Mouse (Mus musculus) right cerebral cortex, postnatal 14 days (tissue): ENCODE results near the gene Plxdc1.

Source experiments
- DNase-seq: peaks from one replicate; pipeline ENCODE4 v3.0.0; 2022

Plxdc1 gene

DNA sequence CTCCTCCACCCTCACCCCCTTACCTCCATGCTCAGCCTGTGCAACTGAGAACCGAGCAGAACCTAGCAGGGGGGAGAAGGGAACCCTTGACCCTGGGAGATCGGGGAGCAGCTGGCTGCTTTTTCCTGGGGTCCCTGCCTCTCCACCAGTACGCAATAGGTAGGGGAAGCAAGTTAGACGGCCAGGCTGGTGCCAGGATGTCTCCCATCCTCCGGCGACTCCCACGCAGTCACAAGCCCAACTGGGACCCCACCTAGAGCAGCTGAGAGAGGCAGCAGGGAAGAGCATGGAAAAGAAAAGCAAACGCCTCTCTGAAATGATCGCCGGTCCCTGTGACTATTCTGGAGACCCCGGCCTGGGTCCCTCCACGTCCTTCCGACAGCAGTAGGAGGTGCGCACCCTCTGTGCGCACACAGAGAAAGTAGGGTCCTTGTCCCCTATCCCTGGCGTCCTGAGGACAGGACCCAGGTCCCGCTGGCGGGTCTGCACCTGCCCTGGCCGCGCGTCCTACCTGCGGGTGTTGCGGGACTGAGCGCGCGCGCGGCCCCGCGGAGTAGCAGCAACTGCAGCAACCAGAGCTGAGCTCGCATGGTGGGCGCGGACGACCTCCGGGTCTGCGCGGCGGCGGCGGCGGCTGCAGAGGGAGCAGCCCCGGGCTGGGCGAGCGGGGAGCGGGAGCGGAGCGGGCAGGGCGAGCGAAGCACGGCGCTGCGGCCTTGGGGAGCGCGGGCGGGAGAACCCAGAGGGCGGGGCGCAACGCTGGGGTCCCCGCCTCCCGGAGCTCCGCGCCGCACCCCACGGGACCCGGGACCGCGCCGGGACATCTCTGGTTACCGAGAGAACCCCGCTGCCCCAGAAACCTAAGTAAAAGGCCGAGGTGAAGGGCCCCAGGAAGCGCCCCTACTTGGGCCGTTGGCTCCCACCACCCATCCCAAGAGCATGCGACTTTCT, at the start of gene Plxdc1:
TSS of gene Plxdc1 (minus strand) at position 718 of the 951 bp plus-strand sequence.
- peak; percentile 33 for DNase-seq

DNA sequence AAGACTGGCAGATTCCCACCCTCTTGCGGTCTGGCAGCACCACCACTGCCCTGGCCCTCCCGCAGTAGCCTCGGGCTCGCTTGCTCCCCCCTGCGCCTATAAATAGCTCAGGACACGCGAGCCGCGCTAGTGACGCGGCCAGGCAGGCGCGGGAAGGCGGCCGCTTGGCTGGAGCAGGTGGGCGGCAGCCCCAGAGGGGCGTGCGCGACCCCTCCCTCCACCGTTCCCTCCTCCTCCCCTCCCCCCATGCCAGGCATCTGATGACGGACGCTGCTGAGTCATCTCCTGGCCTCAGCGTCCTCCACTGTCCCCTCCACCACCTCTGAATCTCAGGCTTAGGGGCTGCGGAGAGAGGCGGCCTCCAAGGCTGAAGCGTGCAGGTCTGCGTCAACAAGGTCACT, 49.7 kb upstream of the Plxdc1 start:
- peak; percentile 64 for DNase-seq

DNA sequence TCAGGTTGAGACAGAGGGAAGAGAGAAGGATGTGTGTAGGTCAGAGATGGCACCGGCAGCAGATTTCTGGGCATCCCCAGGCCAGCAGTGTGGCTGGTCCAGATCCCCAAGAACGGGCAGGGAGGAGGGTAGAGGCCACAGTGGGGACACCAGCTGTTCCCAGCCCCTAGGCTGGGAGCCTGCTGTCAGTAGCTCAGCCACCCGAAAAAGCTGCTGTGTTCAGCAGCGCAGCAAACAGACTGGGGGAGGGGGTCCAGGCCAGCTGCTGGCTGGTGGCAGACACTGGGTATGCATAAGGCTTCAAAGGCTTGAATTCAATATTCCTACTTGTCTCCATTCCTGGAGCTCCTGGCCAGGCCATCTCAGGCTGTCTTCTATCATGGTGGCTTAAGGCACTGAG, 48.6 kb upstream of the Plxdc1 start:
- no peak for DNase-seq

DNA sequence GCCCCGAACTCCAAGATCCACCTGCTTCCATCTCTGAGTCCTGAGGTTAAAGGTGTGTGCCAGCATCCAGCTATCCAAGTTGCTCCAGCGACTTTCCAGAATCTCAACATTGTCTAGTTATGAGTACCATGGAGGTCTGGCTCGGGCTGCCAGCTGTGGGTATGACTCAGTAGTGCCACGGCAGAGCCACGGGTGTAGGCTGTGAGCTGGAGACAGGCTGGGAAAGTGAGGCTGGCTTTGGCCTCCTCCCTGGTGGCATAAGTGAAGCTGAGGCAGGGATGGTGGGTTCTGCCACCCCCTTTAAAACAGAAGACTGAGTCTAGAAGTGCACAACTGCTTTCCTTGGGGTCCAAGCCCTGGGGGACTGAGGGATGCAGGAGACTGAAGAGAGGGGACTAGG, 47.8 kb upstream of the Plxdc1 start:
- no peak for DNase-seq

DNA sequence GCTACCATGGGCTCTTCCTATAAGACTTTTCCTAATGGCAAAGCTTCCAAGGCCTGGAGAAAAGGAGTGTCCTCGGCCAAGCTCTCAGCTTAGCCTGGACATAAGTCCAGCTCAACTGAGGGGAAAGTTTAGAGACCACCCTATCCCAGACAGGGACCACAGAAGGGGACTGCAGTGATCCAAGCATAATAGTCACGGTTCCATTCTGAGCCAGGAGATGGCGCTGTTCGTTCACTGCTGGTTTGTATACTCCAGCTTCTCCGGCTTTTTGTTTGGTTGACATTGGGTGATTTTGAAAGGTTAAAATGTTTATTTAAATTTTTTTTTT, 45.2 kb upstream of the Plxdc1 start:
- DNase-seq, result peak; percentile 85

DNA sequence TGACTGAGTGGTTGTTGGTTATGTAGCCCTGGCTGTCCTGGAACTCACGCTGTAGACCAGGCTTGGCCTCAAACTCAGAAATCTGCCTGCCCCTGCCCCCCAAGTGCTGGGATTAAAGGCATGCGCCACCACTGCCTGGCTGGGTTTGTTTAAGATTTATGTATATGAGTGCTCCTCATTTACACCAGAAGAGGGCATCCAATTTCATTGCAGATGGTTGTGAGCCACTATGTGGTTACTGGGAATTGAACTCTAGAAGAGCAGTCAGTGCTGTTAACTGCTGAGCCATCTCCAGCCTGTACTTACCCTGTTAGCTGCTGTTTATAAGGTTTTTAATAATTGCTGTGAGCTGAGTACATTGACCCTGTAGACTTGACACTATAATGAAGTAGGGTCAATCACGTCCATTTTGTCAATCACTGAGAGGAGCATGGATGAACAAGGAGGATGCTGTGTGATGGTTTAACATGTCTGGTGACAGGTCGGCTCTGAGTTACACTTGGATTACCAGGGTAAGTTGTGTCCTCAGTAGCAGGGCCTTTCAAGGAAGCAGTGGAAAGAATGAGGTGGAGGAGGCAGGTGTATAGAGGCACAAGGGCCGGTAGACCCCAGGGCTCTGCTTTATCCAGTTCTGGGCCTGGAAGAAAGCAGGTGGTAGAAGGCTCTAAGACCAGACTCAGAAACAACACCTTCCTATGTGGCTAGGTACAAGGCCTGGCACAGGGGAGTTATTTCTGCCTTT, 44.6 kb upstream of the Plxdc1 start:
- DNase-seq, result no peak

DNA sequence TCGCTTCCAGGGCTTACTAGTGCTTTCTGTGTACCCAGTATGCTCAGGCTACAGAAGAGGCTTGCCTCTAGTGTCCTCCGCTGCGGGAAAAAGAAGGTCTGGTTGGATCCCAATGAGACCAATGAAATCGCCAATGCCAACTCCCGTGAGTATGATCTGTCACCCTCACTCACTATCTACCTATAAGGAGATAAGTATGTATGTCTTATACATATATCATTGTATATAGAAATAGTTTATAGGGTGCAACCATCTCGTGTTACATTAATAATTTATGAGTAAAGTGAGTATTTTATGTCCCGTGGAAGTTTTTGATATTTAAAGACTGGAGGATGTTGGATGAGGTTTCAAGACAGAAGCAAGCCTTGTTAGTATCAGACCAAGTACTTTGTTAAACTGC, 41.5 kb upstream of the Plxdc1 start:
- DNase-seq, result no peak

DNA sequence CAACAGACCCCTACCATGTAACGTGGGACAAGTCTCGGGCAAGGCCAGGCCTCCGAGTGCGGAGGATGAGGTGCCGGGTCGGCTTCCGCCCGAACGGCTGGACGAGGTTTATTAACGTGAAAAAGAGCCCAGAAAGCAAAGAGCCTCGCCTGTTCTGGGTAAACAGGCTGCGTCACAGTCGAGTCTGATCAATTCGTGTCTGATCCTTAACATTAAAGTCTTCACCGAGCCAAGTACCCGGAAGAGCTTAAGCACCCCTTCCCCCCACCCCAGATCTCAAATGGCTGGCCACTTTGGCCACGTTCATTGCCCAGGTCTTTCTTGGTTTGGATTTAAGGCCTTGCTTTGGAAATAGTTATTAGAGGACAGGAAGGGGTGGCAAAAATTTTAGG, 41.0 kb upstream of the Plxdc1 start:
- no peak for DNase-seq

DNA sequence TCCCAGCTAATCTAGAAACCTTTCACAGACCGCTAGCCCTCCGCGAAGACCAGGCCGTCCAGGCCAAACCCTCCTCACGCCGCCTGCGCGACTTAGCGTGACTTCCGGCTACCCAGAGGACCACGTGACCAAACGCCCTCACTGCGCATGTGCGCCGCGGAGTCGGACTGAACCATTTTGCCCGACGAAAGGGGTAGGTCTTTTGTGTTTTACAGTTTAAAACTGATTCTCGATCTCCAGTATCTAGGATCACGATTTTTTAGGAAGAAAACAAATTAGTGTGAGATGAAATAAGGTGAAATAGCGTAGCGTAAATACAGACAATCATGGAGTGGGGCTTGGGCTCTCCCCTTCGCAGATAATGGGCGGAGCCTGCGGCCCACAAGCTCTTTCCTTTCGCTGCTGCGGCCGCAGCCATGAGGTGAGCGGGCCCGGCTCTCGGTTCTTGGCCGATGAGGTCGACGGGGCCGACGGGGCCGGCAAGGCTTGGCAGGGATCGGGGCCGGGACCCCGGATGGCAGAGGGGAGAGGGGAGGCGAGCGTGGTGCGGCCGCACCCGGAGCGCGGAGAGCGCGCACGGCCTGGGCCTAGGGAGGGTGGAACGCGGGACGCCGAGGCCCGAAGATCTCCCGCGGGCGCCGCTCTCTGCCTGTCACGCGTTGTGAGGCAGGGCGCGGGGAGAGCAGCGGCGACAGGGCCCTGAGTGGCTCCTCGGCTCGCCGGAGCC, 40.5 kb upstream of the Plxdc1 start, which contains the start of gene Rpl19:
TSS of gene Rpl19 (plus strand) at position 141 of the 727 bp plus-strand sequence.
- peak; percentile 93 for DNase-seq

DNA sequence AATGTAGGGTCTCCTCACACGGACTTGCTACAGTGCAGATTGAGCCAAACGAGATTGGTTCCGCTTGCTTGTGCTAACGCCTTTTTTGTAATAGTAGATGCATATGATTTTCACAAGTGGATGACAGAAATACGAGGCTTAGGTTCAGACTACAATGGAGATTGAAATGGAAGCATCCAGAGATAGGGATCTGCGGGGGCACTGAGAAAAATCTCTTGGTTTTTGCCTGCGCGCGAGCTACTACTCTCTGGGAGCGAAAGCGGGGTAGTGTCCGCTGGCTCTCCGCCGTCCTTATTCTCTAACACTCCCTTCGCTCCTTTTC, 40.0 kb upstream of the Plxdc1 start:
- no peak for DNase-seq

DNA sequence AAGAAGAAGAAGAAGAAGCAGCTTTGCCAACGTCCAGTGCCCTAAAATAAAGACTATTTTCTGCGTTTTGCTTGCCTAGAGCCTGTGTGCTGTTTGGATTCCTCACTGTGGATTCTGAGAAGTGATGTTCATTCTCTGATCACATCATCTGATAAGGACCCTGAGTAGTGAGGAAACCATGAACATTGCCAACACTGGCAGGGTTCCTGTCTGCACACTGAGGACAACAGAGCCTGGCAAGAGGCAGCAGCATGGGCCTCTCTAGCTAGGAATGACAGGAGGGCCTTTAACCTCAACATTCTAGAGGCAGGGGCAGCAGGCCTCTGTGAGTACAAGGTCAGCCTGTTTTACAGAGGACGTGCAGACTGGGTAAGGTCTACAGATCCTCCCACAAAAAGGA, 38.3 kb upstream of the Plxdc1 start:
- DNase-seq, result no peak

DNA sequence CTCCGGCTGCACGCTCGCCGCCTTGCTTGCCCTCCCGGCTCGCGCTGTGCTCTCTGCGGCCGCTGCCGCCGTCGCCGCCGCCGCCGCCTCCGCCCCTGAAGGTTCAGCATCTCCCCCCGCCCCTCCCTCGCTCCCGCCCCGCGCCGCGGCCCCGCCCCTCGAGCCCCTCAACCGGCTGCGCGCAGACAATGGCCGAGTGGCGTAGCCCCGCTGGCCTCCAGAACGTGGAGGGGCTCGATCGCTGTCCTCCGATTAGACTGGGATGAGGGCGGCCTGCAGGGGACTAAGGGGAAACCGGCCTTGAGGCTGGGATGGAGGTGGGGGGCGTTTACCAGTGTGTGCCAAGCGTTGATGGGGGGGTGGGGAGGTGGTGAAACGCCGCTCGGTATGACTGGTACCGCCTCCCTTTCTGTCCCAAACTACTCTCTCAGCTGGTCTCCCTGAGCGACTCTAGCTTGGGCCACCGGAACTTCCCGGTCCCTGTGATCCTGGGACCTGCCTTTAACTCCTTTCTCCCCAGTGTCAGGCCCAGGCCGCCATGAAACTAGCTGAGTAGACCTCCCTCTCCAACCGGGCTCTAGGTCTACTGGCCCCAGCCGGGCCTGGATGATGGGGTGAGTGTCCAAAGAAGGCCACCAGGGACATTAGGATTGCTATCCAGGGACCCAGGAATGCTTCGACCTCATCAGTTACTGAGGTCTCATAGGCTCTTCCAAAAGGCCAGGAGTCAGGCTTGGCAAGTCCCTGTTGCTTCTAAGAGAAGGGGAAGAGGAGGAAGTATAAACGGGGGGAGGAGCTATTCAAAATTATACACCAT, 36.5 kb upstream of the Plxdc1 start, which contains the start of gene Cacnb1:
TSS of gene Cacnb1 (minus strand) at position 480 of the 817 bp plus-strand sequence.
- peak; percentile 63 for DNase-seq

DNA sequence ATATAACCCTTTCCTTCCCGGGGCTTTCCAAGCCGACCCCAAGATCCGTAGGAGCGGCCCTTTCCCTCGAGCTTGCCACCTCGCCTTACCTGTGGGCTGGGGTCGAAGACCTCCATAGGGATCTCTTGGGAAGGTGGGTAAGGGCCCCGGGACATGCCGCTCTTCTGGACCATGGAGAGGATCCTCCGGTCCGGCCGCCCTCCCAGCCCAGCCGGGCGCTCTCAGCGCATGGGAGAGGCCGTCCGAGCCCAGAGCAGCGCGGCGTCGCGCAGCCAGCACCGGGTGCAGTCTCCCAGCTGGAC, 36.0 kb upstream of the Plxdc1 start:
- DNase-seq, result no peak

DNA sequence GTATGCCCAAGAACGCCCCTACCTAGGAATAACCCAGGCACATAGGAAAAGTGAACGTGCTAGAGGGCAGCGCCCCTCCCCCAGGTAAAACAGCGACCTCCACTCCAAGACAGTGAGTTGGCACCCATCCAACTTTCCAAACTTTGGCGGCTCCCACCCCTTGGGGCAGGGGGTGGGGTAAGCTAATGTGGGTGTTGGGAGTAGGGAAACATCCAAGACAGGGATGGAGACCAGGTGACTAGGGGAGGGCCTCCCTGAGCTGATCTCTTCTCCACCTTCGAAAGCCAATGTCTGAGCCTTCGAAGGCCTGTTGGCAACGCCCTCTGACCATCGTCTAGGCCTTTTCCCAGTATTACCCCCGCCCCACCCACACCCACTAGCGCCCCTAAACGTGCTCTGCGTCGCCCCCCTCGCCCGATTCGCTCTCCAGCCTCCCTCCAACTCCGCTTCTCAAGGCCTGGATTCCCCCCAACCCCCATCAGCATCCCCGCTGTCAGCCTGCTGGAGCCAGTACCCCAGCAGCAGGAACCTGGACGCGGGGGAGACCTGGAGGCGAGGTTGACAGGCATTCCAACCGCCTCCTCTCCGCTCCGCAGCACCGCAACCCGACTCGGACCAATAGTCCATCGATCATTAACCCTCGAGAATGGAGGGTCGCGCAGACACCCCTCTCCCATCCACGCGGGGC, 35.5 kb upstream of the Plxdc1 start:
- peak; percentile 69 for DNase-seq

DNA sequence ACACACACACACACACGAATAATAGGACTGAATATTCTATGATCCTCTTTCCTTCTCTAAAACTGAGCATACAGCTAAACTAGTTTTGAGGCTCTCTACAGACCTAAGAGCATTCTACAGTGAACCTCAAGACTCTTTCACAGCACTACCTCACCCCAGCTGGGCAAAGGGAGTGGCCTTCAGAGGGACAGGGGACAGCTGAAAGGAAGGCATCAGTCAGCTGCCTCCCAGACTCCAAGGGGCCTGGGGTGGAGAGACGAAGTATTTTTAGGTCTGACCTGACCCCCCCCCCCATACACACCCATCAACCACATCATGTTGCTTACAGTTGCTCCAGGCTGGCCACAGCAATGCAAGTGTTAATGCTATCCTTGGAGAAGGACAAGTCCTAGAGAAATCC, 34.9 kb upstream of the Plxdc1 start:
- no peak for DNase-seq

DNA sequence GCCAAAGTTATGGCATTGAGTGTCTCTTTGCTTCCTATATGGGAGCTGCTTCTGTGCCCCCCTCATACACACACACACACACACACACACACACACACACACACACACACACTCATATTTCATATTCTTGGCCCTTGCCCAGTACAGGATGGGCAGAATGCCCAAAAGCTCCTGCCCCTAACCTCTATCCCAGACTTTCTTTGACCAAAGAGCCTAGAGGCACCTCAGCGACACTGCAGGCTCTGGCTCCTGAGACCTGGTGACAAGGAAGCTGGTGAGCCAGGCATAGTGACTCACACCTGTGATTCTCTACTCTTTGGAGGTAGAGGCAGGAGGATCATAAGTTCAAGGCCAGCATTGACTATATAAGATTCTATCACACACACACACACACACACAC, 34.5 kb upstream of the Plxdc1 start:
- DNase-seq, result no peak

DNA sequence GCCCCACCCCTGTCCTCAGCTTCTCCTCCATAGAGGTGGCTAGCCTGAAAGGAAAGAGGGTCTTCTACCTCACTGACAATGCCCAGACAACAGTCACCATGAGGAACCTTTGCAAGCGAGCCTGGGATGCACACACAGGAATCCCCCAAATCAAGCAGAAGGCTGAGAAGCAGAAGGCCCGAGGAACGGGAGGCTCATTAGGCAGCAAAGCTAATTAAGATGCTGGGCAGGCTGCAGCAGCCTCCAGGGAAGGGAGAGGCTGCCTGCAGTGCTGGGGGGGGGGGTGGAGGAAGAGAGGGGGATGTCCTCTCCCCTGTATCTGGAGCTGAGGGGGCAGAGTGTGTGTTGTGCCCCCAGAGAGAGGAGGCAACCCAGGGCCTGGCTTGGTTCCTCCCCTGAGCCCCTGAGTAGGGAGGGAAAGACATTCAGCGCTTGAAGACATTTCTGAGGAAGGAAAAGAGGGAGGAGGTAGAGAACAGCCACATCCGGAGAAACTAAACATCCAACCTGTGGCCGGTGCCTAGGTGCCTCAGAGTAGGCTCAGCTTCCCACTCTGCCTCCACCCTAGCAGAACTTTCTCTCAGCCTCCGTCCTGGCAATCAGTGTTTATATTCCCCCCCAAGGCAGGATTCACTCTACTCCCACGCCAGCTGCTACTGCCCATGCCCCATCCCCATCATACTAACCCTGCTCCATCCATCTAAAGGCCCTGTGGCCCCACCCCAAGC, 33.8 kb upstream of the Plxdc1 start:
- DNase-seq, result peak; percentile 29

DNA sequence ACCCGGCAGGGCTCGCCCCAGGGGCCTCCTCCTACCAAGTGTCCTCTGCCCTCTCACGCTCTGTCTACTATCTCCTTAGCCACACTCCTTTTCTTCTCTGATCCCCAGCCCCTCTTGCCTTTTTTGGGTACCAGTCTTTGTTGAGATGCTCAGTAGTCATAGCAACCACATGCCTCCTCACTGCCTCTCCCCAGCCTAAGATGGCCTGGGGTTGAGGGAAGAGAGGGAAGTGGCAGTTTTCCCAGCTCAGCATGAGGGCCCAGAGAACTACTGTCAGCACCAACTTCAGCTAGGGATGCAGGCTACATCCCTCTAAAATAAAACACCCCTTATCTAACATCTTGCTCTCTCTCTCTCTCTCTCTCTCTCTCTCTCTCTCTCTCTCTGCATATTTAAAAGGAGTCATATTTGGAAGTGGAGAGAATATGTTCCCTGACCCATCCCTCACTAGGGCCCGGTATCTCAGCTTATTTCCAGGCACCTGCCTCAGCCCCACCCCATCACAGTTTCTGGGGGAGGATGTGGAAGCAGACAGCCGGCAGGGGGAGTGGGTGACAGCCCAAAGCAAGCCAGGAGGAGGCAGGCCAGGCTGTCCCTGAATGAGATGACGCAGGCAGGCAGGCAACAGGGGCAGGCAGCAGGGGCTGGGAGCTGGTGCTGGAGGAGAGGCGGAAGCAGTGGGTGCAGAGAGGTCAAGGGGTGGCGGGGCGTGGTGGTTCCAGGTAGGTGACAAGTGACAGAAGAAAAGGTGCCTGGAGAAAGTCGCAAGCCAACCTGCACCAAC, 32.8 kb upstream of the Plxdc1 start:
- peak; percentile 75 for DNase-seq

DNA sequence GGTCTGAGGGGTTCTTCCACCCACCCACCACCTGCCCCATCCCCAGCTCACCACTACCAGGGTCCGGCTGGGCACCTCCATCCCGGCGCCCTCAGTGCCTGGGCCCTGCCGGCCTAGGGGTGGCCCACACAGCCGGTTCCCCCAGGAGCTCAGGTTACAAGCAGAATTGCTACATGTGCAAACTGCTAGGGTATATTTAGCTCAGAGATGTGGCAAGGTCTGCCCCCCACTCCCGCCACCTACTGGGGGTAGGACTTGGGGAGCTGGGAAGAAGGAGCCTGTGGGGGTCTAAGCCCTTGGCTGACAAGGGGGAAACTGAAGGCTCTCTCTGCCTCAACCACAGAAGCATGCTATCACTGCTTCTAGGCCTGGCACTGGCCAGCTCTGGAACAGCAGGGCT, 32.0 kb upstream of the Plxdc1 start:
- DNase-seq, result peak; percentile 5

DNA sequence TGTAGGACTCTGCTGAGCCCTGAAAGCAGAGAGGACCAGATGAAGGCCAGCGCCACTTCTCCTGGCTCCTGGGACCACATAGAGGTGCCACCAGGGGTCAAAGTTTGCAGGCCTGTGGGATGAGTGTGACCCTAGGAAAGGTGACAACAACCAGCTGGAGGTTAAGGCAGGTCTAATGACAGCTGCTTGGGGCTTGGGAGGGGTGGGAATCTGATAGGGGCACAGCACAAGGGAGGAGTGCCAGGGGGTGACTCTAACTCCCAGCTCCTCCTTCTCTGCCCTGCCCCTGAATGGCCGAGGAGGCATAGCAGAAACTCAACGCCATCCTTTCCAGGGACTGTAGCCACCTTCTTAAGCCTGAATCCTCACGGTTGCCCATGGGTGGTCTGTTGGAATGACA, 30.6 kb upstream of the Plxdc1 start:
- DNase-seq, result no peak

DNA sequence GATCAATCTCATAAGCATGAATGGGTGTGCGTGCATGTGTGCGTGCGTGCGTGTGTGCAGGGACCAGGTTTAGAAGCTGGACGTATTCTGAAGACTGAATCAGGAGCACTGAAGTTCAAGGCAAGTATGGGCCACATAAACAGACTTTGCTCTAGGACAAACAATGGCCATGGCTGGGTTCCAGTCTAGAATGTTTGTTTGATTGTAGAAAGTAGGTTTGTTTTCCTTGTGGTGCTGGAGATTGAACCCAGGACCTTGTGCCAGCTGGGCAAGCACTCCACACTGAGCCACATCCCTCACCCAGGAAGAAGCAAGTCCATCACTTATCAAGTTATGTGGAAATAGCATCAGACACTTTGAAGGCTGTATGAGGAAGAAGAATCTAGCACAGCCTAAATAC, 29.9 kb upstream of the Plxdc1 start:
- DNase-seq, result no peak
